Mouse (Mus musculus) fat pad, adult 2 months (tissue): ENCODE results near the gene Rab3il1.

Experiments
- DNase-seq: peaks from one replicate; pipeline ENCODE4 v3.0.0-alpha.2; 2011; ENCODE audit warnings: low read depth, low spot score; ENCODE audit errors: extremely low read depth

Gene Rab3il1

GRCm38 (mm10) chr19:9982852-9983542 is 18.5 kb upstream of the Rab3il1 start:
- no peak for DNase-seq

GRCm38 (mm10) chr19:9984111-9985055 is 17.1 kb upstream of the Rab3il1 start:
- DNase-seq, result no peak

- DNase-seq, result no peak
Measured at GRCm38 (mm10) chr19:9985190-9985899, 16.1 kb upstream of the Rab3il1 start.

GRCm38 (mm10) chr19:9985900-9986421 is 15.5 kb upstream of the Rab3il1 start:
- DNase-seq, result no peak

- no peak for DNase-seq
Measured at GRCm38 (mm10) chr19:9987192-9987591, 14.3 kb upstream of the Rab3il1 start.

- DNase-seq, result no peak
Measured at GRCm38 (mm10) chr19:9987593-9987992, 13.9 kb upstream of the Rab3il1 start.

GRCm38 (mm10) chr19:9989171-9989883 is 12.1 kb upstream of the Rab3il1 start:
- no peak for DNase-seq

- DNase-seq, result no peak
Measured at GRCm38 (mm10) chr19:9989884-9990256, 11.6 kb upstream of the Rab3il1 start.

- no peak for DNase-seq
Measured at GRCm38 (mm10) chr19:9991304-9991703, 10.2 kb upstream of the Rab3il1 start.

- DNase-seq, result no peak
Measured at GRCm38 (mm10) chr19:9992011-9992958, 9.2 kb upstream of the Rab3il1 start.

- no peak for DNase-seq
Measured at GRCm38 (mm10) chr19:9993036-9993656, 8.3 kb upstream of the Rab3il1 start.

GRCm38 (mm10) chr19:9997204-9998062 is 4.0 kb upstream of the Rab3il1 start:
- no peak for DNase-seq

- no peak for DNase-seq
Measured at GRCm38 (mm10) chr19:9998063-9998416, 3.4 kb upstream of the Rab3il1 start.

GRCm38 (mm10) chr19:9998736-9999486 is 2.6 kb upstream of the Rab3il1 start:
- DNase-seq, result no peak

GRCm38 (mm10) chr19:10000330-10000729 is 1.1 kb upstream of the Rab3il1 start:
- DNase-seq, result no peak

GRCm38 (mm10) chr19:10003696-10004095 is 2.2 kb downstream of the Rab3il1 start:
- no peak for DNase-seq

- DNase-seq, result no peak
Measured at GRCm38 (mm10) chr19:10011408-10011807, 9.9 kb downstream of the Rab3il1 start.
